Mouse (Mus musculus) forebrain, postnatal 0 days (tissue): ENCODE measurements around the gene Fam213a. TPM values are rescaled to one million over a fixed set of nuclear protein-coding genes. Genes with fewer than 3 reads are reported as not detected.
"Not testable (repeated sequence)": the region's sequence is repeated elsewhere in the genome, so short reads cannot be mapped to it uniquely, and the experiment has no call there.

Experiments
- ATAC-seq: fragments of 200-750 bp; cut with Nextera tagmentation; 2 replicates; pipeline ENCODE4 v1.8.0; 2017; ENCODE audit warnings: mild to moderate bottlenecking, moderate library complexity
- DNase-seq: peaks from one replicate; pipeline ENCODE4 v3.0.0-alpha.2; 2015
- H3K27ac ChIP-seq: fragments of 300-500 bp; sonication (generic); 2 replicates; pipeline ENCODE4 v1.5.1; 2014; ENCODE audit warnings: low read depth, mild to moderate bottlenecking, antibody characterized with exemption, low read length, moderate library complexity, mixed read lengths
- H3K27me3 ChIP-seq: fragments of 300-500 bp; sonication (generic); 2 replicates; pipeline ENCODE4 v1.6.1; 2014; ENCODE audit warnings: mild to moderate bottlenecking, low read length, mixed read lengths; ENCODE audit not compliant: insufficient read depth
- H3K36me3 ChIP-seq: fragments of 300-500 bp; sonication (generic); 2 replicates; pipeline ENCODE4 v1.6.1; 2014; ENCODE audit warnings: mild to moderate bottlenecking, moderate library complexity; ENCODE audit not compliant: insufficient read depth
- H3K4me1 ChIP-seq: fragments of 300-500 bp; sonication (generic); 2 replicates; pipeline ENCODE4 v1.6.1; 2014; ENCODE audit warnings: antibody characterized with exemption; ENCODE audit not compliant: insufficient read depth
- H3K4me2 ChIP-seq: fragments of 300-500 bp; sonication (generic); 2 replicates; pipeline ENCODE4 v1.6.1; 2014; ENCODE audit warnings: low read depth, mild to moderate bottlenecking, moderate library complexity
- H3K4me3 ChIP-seq: fragments of 300-500 bp; sonication (generic); 2 replicates; pipeline ENCODE4 v1.5.1; 2014; ENCODE audit warnings: low read depth, low read length, mixed read lengths
- H3K9ac ChIP-seq: fragments of 300-500 bp; sonication (generic); 2 replicates; pipeline ENCODE4 v1.6.1; 2014; ENCODE audit warnings: mild to moderate bottlenecking
- H3K9me3 ChIP-seq: fragments of 300-500 bp; sonication (generic); 2 replicates; pipeline ENCODE4 v1.6.1; 2016; ENCODE audit warnings: low read length
- CTCF ChIP-seq: sonication (generic); IDR thresholded peaks from 2 replicates; pipeline ENCODE4 v1.5.1; 2016; ENCODE audit warnings: antibody characterized with exemption, control low read depth, low read depth
- WGBS: fragments of 180-500 bp; shearing (Covaris S2); extraction: QIAGEN DNeasy Blood & Tissue Kit; methylation state at CpG from one replicate; pipeline ENCODE4 v1.1.7; 2014; 5-methylcytosine and 5-hydroxymethylcytosine counted together
- polyA plus RNA-seq: library from polyadenylated mRNA; unstranded; fragments of >200 nt; fragmentation: Nextera tagmentation; extraction: Ambion mirVana; gene quantifications from 2 replicates; pipeline ENCODE4 v1.2.1, GENCODE M21; 2015
- total RNA-seq: library from RNA; depleted of rRNA; stranded (reverse); fragments of >200 nt; gene quantifications from 2 replicates; pipeline ENCODE4 v1.2.3, GENCODE M21; 2014; rRNA removed

Fam213a gene
- 92.4 and 106 TPM in 2 replicates for total RNA-seq
- polyA plus RNA-seq: 54.7 and 106 TPM in 2 replicates

DNA sequence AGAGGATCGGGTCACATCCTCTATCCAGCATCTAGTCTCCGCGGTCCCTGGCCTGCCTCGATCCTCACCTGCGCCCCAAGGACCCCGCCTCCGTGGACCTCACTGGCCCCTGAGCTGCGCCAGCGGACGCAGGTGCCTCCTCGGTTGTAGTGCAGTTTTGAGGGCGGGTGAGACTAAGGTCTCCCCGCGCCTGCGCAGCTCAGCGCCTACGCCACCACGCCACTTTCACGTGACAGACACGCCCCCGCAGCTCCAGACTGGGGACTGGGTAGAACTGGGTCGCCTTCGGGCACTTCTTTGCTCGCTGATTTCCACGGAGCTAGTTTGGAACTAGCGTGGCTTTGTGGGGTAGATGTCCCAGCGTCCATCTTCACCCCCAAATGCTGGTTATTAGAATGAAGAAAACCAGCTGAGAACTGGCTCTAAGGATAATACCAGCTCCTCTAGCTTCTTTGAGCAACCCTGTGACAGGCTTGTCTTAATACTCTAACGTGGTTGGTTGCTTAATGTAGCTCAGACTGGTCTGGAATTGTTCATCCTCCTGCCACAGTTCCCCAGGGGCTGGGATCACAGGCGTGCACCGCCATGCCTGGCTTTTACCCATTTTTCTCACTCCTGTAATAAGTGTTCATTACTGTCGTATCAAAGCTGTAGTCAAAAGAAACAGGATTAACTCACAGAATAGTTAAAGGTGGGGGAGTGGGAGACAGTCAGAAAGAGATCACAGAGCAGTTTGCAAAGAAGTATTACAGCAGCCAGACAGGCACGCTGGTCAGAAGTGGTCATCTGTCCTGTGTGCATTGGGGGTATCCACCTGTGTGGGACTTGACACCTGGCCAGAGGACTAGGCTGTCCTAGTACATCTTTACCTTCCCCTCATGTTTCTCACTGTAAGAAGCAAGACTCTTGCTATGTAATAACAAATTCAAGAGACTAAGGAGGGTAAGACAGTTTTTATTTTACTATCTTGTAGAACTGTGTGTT, at the start of gene Fam213a:
Gene Fam213a (minus strand): TSS at position 159 of the 984 bp plus-strand sequence.
- peak within 1 kb of the TSS; percentile 81 for H3K9ac ChIP-seq
- peak within 1 kb of the TSS; percentile 68 for H3K4me3 ChIP-seq
- ATAC-seq (peak; percentile 99), DNase-seq (peak; percentile 97)
- H3K4me2 ChIP-seq: peak within 1 kb of the TSS; percentile 86
- no peak for TF ChIP-seq CTCF
- H3K27me3 ChIP-seq: no peaks in the 10 kb centered on the region
- peaks cover 9% of the 10 kb centered on the region; the same call in 1 of the 2 replicates for H3K4me1 ChIP-seq
- H3K27ac ChIP-seq: peak within 1 kb of the TSS; percentile 85
- H3K36me3 ChIP-seq: no peaks in the 10 kb centered on the region
- under 1% methylated on average over 32 of the region's 32 CpGs for WGBS
- no peaks in the 10 kb centered on the region for H3K9me3 ChIP-seq

DNA sequence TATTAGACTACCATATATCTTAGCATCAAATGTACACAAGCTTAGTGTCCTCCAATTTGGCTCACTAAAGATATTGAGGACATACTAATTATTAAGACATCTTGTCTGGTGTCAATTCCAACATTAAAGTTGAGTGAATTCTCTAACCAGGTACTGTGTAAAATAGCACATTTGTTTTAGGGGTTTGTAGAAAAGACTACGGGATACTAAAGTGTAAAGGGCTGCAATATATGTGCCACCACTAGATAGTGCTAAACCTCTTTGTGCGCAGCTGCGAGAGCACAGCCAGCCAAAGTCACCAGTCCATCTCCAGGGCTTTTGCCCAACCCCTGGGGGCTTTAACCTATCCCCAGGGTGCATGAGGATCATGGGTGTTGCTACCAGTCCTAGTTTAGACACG, 39.6 kb upstream of the Fam213a start:
- H3K9me3 ChIP-seq, DNase-seq, H3K4me3 ChIP-seq, H3K27me3 ChIP-seq, H3K9ac ChIP-seq, H3K4me2 ChIP-seq, H3K27ac ChIP-seq, H3K4me1 ChIP-seq, H3K36me3 ChIP-seq: not testable (repeated sequence)
- peak; percentile 27; the same call in 1 of the 2 replicates for ATAC-seq
- WGBS: 69% methylated on average over 3 of the region's 4 CpGs

DNA sequence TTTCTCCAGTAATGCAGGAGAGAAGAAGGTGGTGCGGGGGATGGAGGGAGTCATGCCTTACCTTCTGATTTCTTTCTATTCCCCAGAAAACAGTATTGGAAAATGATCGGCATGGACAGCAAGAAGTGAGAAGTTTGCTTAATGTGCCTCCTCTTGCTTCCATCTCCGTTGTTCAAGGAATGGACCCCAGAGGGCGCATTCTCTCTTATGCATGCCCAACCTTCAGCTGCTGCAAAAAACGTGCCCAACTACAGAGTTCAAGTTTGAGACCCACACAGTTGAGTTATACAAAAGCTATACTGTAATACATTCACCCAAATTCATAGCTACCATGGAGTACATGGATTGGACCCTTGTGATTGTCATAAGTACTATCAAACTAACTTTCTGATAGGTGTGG, 38.9 kb upstream of the Fam213a start:
- WGBS: 83% methylated on average over 5 of the region's 5 CpGs
- Histone ChIP-seq H3K36me3 (no peaks in the 10 kb centered on the region), H3K9ac (no peak overlapping the region), H3K4me3 (no peak overlapping the region), H3K9me3 (no peaks in the 10 kb centered on the region), H3K4me2 (no peak overlapping the region), H3K27me3 (no peaks in the 10 kb centered on the region), H3K27ac (no peak overlapping the region), H3K4me1 (no peaks in the 10 kb centered on the region)
- no peak; the same call in 1 of the 2 replicates for TF ChIP-seq CTCF
- DNase-seq (no peak), ATAC-seq (no peak)

DNA sequence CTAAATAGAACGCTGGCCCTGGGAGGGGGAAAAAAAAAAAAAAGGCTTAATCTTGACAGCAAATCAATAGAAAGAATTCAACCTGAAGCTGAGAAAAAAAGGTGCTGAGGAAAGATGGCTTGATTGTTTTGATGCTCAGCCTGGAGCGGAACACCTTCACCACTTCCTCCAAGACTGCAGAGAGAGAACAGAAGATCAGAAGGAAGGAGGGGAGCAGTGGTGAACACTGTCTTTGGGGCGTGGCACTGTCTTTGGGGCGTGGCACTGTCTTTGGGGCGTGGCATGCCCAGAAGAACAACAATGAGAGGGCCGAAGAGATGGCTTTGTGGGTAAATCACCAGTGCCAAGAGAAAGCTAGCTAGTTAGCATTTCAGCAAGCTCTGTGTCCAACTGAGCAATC, 36.9 kb upstream of the Fam213a start:
- no peak for DNase-seq
- Histone ChIP-seq H3K9me3 (no peaks in the 10 kb centered on the region), H3K4me2 (no peak overlapping the region), H3K27ac (no peak overlapping the region), H3K9ac (no peak overlapping the region), H3K4me1 (no peaks in the 10 kb centered on the region), H3K4me3 (no peak overlapping the region), H3K27me3 (no peaks in the 10 kb centered on the region), H3K36me3 (no peaks in the 10 kb centered on the region)
- no peak for TF ChIP-seq CTCF
- 84% methylated on average over 6 of the region's 6 CpGs for WGBS
- no peak for ATAC-seq

DNA sequence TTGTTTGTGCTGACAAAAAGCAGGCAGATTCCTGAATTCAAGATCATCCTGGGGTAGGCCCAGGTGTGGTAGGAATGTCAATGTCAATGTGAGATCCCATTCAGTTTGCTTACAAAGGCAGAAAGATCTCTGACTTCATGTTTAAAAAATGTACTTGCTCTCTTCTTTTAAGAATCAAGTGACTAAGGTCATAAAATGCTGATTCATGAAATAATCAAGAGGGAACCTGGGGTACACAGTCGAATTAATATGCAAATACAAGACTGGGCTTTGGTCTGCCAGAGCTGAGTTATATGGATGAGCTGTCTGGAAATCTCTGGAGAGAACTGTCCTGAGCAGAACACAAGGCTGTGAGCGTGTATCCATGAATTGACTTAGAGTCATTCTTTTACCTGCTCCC, 33.8 kb upstream of the Fam213a start:
- Histone ChIP-seq H3K27ac (no peak overlapping the region), H3K9ac (no peak overlapping the region), H3K4me2 (no peak overlapping the region), H3K4me3 (no peak overlapping the region), H3K4me1 (no peaks in the 10 kb centered on the region), H3K9me3 (no peaks in the 10 kb centered on the region), H3K27me3 (no peaks in the 10 kb centered on the region), H3K36me3 (no peaks in the 10 kb centered on the region)
- 75% methylated on average over 2 of the region's 2 CpGs for WGBS
- DNase-seq: no peak
- no peak for TF ChIP-seq CTCF
- no peak for ATAC-seq

DNA sequence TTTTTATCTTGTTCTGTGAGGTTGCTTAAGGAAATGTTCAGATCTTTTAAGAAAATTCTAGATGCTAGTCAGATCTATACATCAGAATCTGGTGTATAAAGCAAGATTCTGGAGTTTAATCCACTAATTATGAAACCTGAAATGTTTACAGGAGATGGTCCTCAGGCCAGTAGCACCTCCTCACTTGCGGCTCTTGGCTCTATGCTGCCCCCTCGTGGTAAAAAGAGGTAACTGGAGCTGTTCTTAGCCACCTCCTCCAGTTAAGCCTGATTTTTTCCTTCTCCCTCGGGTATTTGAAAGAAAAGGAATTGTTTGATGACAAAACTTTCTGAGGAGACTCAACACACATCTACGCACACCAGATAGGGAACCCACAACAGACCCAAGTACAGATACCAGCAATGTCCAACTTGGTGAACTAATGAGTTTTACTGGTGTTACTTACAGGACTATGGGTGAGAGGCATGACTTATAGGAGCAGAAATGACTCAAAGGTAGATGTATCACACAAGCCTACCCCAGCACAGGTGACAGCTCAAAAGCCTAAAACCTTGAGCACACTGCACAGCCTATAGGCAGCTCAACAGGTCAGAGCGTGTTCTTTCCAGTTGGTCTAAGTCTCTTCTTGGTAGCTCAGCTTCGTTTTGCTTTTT, 21.7 kb upstream of the Fam213a start:
- peak; percentile 78 for TF ChIP-seq CTCF
- Histone ChIP-seq H3K27ac (no peak overlapping the region), H3K9me3 (no peaks in the 10 kb centered on the region), H3K4me3 (no peak overlapping the region), H3K36me3 (no peaks in the 10 kb centered on the region), H3K4me1 (no peaks in the 10 kb centered on the region), H3K9ac (no peak overlapping the region), H3K27me3 (no peaks in the 10 kb centered on the region), H3K4me2 (no peak overlapping the region)
- ATAC-seq (peak; percentile 50; the same call in 1 of the 2 replicates), DNase-seq (peak; percentile 49)
- WGBS: 34% methylated on average over 6 of the region's 6 CpGs
